Mouse (Mus musculus): Measurements from ENCODE around the gene Senp7.

DNA sequence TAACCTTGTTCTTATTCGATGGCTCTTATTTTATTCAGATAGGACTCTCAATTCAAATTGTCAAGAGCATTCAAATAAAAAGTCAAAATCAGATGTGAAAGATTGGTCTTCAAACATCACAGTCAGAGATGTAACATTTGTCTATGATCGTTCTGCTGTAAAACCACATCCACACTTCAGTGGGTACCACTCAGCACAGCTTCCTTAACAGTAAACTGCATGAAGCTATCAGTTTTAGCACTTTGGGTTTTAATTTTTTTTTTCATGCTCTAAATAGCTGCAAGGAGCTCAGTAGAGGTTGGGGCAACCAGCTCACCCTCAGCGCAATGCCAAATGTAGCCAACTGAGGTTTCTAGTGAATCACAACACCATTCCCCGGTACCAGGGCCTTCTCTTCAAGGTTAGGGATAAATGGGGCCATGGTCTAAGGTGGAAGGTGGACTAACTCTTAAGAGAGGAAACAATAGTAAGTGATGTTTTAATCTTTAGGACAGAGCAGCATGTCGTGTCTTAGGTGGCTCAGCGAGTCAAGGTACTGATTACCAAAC is 20.5 kb downstream of the Senp7 start:
- TF ChIP-seq POLR2A (IDR thresholded peaks at IDR 0.05; ENCODE audit: extremely low read depth, insufficient read depth, low read length) (no peak), CTCF (IDR thresholded peaks at IDR 0.05; ENCODE audit: extremely low read depth, insufficient read depth, low read length) (no peak)
